Mouse (Mus musculus): ENCODE data around the gene Naa20. TPM values are rescaled to one million over a fixed set of nuclear protein-coding genes. Genes with fewer than 3 reads are reported as not detected.
A peak's percentile ranks its signal among the peaks of the same experiment; 100 is the strongest.

Naa20 gene
- 108 and 118 TPM in 2 replicates for polyA plus RNA-seq (2015; fragmentation: Nextera tagmentation; extraction: Ambion mirVana)

DNA sequence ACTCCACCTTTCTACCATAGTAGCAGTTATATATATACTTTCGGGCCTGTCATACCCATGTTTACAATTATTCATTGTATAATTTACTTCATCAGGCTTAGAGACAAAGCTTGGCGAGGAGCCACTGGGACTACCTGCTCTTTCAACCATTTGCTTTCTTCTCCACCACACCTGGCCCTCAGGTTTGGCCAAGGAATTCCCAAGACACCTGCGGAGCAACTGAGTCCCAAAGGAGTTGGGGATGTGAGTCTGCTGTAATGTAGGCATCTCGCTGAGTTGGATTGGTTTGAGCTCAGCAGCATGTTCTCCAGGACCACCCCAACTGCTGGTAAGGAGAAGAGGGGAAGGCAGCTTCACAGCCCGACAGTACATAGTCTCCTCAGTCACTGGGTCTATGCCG is at the start of gene Naa20:
Gene Naa20, plus strand, starts transcription at position 239 of the 400 bp plus-strand sequence.
- Histone ChIP-seq H3K9me3 (ENCODE audit: low read length) (no peaks in the 10 kb centered on the region), H3K9ac (replicated peaks; ENCODE audit: low read depth) (peak within 1 kb of the TSS; percentile 76; the same call in 1 of the 2 replicates), H3K4me2 (replicated peaks; ENCODE audit: low read depth, low read length) (peak within 1 kb of the TSS; percentile 63), H3K4me3 (ENCODE audit: low read depth, low read length) (peak within 1 kb of the TSS; percentile 96), H3K4me1 (ENCODE audit: insufficient read depth, low read depth, low read length) (peaks cover 8% of the 10 kb centered on the region; the same call in 1 of the 2 replicates), H3K36me3 (ENCODE audit: insufficient read depth, low read length) (no peaks in the 10 kb centered on the region), H3K27ac (ENCODE audit: low read length) (no peak within 1 kb of the TSS), H3K27me3 (replicated peaks; ENCODE audit: insufficient read depth, low read length) (no peaks in the 10 kb centered on the region)
- 86% methylated on average over 6 of the region's 6 CpGs for WGBS
- no peak for DNase-seq (ENCODE audit: low spot score)
- TF ChIP-seq CTCF (IDR thresholded peaks at IDR 0.05), result no peak
- no peak for TF ChIP-seq EP300 (IDR thresholded peaks at IDR 0.05)
- no peak for ATAC-seq

DNA sequence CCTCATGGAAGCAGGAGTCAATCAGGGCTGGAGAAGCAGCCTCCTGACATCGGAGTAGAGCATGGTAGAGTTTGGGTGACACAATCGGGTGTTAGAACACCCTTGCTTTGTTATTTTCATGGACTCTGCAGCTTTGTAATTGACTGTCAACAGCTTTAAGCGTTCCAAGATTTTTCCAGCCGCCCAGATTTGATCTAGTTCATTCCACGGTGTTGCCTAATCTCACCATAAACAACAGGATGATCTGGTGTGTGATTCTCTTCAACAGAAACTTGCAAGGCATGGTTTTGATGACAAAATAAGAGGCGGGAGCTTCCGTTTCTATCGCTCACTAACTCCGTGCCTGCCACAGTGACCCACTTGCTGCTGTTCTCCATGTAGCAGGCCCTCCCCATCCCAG is 46.1 kb upstream of the Naa20 start:
- Histone ChIP-seq H3K27ac (ENCODE audit: low read length) (peak overlapping the region; percentile 45), H3K4me2 (replicated peaks; ENCODE audit: low read depth, low read length) (no peak overlapping the region), H3K4me3 (ENCODE audit: low read depth, low read length) (no peak overlapping the region), H3K27me3 (replicated peaks; ENCODE audit: insufficient read depth, low read length) (no peaks in the 10 kb centered on the region), H3K4me1 (ENCODE audit: insufficient read depth, low read depth, low read length) (peaks cover 21% of the 10 kb centered on the region; the same call in 1 of the 2 replicates), H3K36me3 (ENCODE audit: insufficient read depth, low read length) (peaks cover 4% of the 10 kb centered on the region; the same call in 1 of the 2 replicates), H3K9ac (replicated peaks; ENCODE audit: low read depth) (no peak overlapping the region), H3K9me3 (ENCODE audit: low read length) (no peaks in the 10 kb centered on the region)
- DNase-seq (ENCODE audit: low spot score) (peak; percentile 85), ATAC-seq (0 out of 2 replicates have a peak, but pooled peaks have one; percentile 6)
- 67% methylated on average over 9 of the region's 9 CpGs for WGBS
- TF ChIP-seq EP300 (IDR thresholded peaks at IDR 0.05) (peak; percentile 69), CTCF (IDR thresholded peaks at IDR 0.05) (no peak)

DNA sequence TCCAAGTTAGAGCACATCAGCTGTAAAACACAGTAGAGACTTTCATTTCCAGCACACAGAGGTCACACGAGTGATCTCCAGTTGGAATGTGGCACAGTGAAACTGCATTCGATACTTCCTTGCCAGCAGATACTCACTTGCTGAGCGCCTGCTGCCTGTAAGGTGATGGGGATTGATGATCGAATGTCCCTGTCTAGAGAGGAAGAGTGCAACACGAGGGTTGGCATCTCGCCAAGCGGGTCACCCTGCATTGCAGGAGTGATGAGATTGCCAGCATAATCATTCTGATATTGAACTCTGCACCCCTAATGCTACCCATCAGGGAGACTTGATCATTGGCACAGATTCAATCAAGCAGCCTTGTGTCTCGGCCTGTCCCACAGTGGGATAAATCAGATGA is 44.0 kb upstream of the Naa20 start:
- H3K4me1 ChIP-seq (ENCODE audit: insufficient read depth, low read depth, low read length), result peaks cover 21% of the 10 kb centered on the region
- peak overlapping the region; percentile 40 for H3K27ac ChIP-seq (ENCODE audit: low read length)
- DNase-seq (ENCODE audit: low spot score) (peak; percentile 43), ATAC-seq (no peak)
- H3K9me3 ChIP-seq (ENCODE audit: low read length), result no peaks in the 10 kb centered on the region
- TF ChIP-seq CTCF (IDR thresholded peaks at IDR 0.05), result no peak
- TF ChIP-seq EP300 (IDR thresholded peaks at IDR 0.05), result no peak
- H3K36me3 ChIP-seq (ENCODE audit: insufficient read depth, low read length), result peaks cover 4% of the 10 kb centered on the region; the same call in 1 of the 2 replicates
- WGBS, result 35% methylated on average over 8 of the region's 8 CpGs
- H3K4me3 ChIP-seq (ENCODE audit: low read depth, low read length), result no peak overlapping the region
- no peak overlapping the region for H3K4me2 ChIP-seq (replicated peaks; ENCODE audit: low read depth, low read length)
- H3K27me3 ChIP-seq (replicated peaks; ENCODE audit: insufficient read depth, low read length), result no peaks in the 10 kb centered on the region
- H3K9ac ChIP-seq (replicated peaks; ENCODE audit: low read depth), result no peak overlapping the region

DNA sequence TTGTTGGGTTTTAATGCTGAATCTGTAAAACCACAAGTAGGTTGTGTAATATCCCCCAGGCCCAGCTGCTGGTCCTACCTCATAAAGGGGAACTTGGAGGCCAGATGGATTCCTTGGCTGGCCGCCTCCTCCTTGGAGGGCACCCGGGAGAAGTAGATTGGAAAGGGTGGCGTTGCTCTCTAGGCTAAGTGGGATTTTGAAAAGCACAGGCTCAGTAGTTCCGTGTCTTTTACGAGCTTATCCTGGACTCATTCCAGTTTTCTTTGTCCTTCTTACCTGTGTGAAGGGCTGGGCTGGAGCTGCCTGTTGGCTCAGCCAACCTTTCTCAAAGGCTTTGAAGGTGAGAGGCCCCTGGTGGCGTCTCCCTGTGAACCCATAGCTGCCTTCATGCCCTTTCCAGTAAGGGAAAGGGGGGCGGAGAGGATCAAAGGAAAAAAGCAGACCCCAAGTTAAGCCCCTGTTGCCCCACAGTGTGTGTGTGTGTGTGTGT is 42.4 kb upstream of the Naa20 start:
- H3K27ac ChIP-seq (ENCODE audit: low read length), result peak overlapping the region; percentile 97
- 20% methylated on average over 7 of the region's 7 CpGs for WGBS
- H3K9ac ChIP-seq (replicated peaks; ENCODE audit: low read depth), result peak overlapping the region; percentile 45; the same call in 1 of the 2 replicates
- DNase-seq (ENCODE audit: low spot score), result peak; percentile 92
- H3K27me3 ChIP-seq (replicated peaks; ENCODE audit: insufficient read depth, low read length), result no peaks in the 10 kb centered on the region
- peaks cover 30% of the 10 kb centered on the region for H3K4me1 ChIP-seq (ENCODE audit: insufficient read depth, low read depth, low read length)
- H3K36me3 ChIP-seq (ENCODE audit: insufficient read depth, low read length), result peaks cover 4% of the 10 kb centered on the region; the same call in 1 of the 2 replicates
- peak; percentile 60 for ATAC-seq
- H3K9me3 ChIP-seq (ENCODE audit: low read length), result no peaks in the 10 kb centered on the region
- TF ChIP-seq EP300 (IDR thresholded peaks at IDR 0.05) (peak; percentile 55; the same call in 1 of the 2 replicates), CTCF (IDR thresholded peaks at IDR 0.05) (0 out of 2 replicates have a peak, but pooled peaks have one; percentile 12)
- H3K4me3 ChIP-seq (ENCODE audit: low read depth, low read length), result peak overlapping the region; percentile 49
- H3K4me2 ChIP-seq (replicated peaks; ENCODE audit: low read depth, low read length), result peak overlapping the region; percentile 59

DNA sequence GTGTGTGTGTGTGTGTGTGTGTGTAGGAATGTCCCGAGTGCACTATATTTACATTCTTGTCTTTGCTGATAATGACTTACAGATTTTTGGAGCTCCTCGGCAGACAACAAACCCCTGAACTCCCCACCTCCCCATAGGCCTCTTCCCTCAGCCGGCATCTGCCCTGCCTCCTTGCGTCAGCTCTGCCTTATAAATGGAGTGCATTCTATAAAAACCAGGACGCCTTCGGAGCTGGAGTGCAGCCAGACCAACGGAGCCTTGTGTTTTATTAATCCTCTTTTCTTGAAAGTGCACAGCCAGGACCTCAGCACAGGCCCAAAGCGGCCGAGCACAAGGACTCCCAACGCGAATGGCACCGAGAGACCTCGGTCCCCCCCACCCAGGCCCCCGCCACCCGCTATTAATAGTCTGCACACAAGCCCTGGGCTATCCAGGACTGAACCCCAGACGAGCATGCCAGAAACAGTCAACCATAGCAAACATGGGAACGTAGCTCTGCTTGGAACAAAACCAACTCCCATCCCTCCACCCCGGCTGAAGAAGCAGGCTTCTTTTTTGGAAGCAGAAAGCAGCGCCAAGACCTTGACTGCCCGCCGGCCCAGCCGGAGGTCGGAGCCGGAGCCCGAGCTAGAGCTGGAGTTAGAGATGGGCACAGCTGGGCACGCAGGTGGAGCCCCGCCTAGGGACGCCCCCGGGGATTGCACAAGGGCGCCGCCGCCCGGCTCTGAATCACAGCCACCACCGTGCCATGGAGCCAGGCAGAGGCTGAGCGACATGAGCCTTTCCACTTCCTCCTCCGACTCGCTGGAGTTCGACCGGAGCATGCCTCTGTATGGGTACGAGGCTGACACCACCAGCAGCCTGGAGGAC is 41.7 kb upstream of the Naa20 start:
- Histone ChIP-seq H3K9me3 (ENCODE audit: low read length) (no peaks in the 10 kb centered on the region), H3K4me3 (ENCODE audit: low read depth, low read length) (peak overlapping the region; percentile 49), H3K4me2 (replicated peaks; ENCODE audit: low read depth, low read length) (peak overlapping the region; percentile 59), H3K36me3 (ENCODE audit: insufficient read depth, low read length) (peaks cover 4% of the 10 kb centered on the region; the same call in 1 of the 2 replicates), H3K4me1 (ENCODE audit: insufficient read depth, low read depth, low read length) (peaks cover 30% of the 10 kb centered on the region), H3K27ac (ENCODE audit: low read length) (peak overlapping the region; percentile 97), H3K9ac (replicated peaks; ENCODE audit: low read depth) (peak overlapping the region; percentile 45), H3K27me3 (replicated peaks; ENCODE audit: insufficient read depth, low read length) (no peaks in the 10 kb centered on the region)
- 8% methylated on average over 39 of the region's 40 CpGs for WGBS
- ATAC-seq, result peak; percentile 79
- peak; percentile 67 for TF ChIP-seq CTCF (IDR thresholded peaks at IDR 0.05)
- no peak for TF ChIP-seq EP300 (IDR thresholded peaks at IDR 0.05)
- DNase-seq (ENCODE audit: low spot score), result peak; percentile 93

All from lung, postnatal 0 days (tissue).